Mouse (Mus musculus) hindbrain, embryonic 14.5 days (tissue): ENCODE results near the gene Ccdc73. TPM values are rescaled to one million over a fixed set of nuclear protein-coding genes. Genes with fewer than 3 reads are reported as not detected.
"Not testable (repeated sequence)": the region's sequence is repeated elsewhere in the genome, so short reads cannot be mapped to it uniquely, and the experiment has no call there.

Experiments used
- ATAC-seq: fragments of 200-750 bp; cut with Nextera tagmentation; 2 replicates; pipeline ENCODE4 v1.8.0; 2017; ENCODE audit warnings: moderate number of reproducible peaks, mild to moderate bottlenecking, moderate TSS enrichment, moderate library complexity; ENCODE audit not compliant: low FRiP score
- DNase-seq: peaks from one replicate; pipeline ENCODE4 v3.0.0-alpha.2; 2015; ENCODE audit warnings: low spot score
- H3K27ac ChIP-seq: fragments of 300-500 bp; sonication (generic); 2 replicates; pipeline ENCODE4 v1.5.1; 2014; ENCODE audit warnings: mild to moderate bottlenecking, moderate library complexity
- H3K27me3 ChIP-seq: fragments of 300-500 bp; sonication (generic); 2 replicates; pipeline ENCODE4 v1.6.1; 2014; ENCODE audit warnings: mild to moderate bottlenecking, low read length, mixed read lengths; ENCODE audit not compliant: control insufficient read depth, insufficient read depth
- H3K36me3 ChIP-seq: fragments of 300-500 bp; sonication (generic); replicated peaks from 2 replicates; pipeline ENCODE4 v1.6.1; 2014; ENCODE audit not compliant: control insufficient read depth, insufficient read depth
- H3K4me1 ChIP-seq: fragments of 300-500 bp; sonication (generic); replicated peaks from 2 replicates; pipeline ENCODE4 v1.6.1; 2014; ENCODE audit warnings: antibody characterized with exemption, low read length, mixed read lengths; ENCODE audit not compliant: control insufficient read depth, insufficient read depth
- H3K4me2 ChIP-seq: fragments of 300-500 bp; sonication (generic); replicated peaks from 2 replicates; pipeline ENCODE4 v1.6.1; 2014; ENCODE audit warnings: mild to moderate bottlenecking, moderate library complexity
- H3K4me3 ChIP-seq: fragments of 300-500 bp; sonication (generic); replicated peaks from 2 replicates; pipeline ENCODE4 v1.5.1; 2014; ENCODE audit warnings: mild to moderate bottlenecking, low read length
- H3K9ac ChIP-seq: fragments of 300-500 bp; sonication (generic); 2 replicates; pipeline ENCODE4 v1.6.1; 2014
- H3K9me3 ChIP-seq: fragments of 300-500 bp; sonication (generic); 2 replicates; pipeline ENCODE4 v1.6.1; 2016; ENCODE audit warnings: low read length; ENCODE audit not compliant: control insufficient read depth
- WGBS: fragments of 180-500 bp; shearing (Covaris S2); extraction: QIAGEN DNeasy Blood & Tissue Kit; methylation state at CpG from one replicate; pipeline ENCODE4 v1.1.7; 2014; 5-methylcytosine and 5-hydroxymethylcytosine counted together
- polyA plus RNA-seq: library from polyadenylated mRNA; unstranded; fragments of >200 nt; fragmentation: Nextera tagmentation; extraction: Ambion mirVana; gene quantifications from 2 replicates; pipeline ENCODE4 v1.2.1, GENCODE M21; 2014

Ccdc73 gene
- polyA plus RNA-seq, 1 experiment from 2014 or later, result 7.6 TPM

- no peak overlapping the region for H3K4me3 ChIP-seq
- H3K27ac ChIP-seq, result no peak overlapping the region
- no peak for ATAC-seq
- H3K27me3 ChIP-seq, result no peaks in the 10 kb centered on the region
- no peaks in the 10 kb centered on the region for H3K4me1 ChIP-seq
- no peaks in the 10 kb centered on the region for H3K9me3 ChIP-seq
- no peak overlapping the region for H3K9ac ChIP-seq
- WGBS, result 86% methylated on average over 5 of the region's 5 CpGs
- no peaks in the 10 kb centered on the region for H3K36me3 ChIP-seq
- H3K4me2 ChIP-seq, result no peak overlapping the region
- no peak for DNase-seq
Observed at GRCm38 (mm10) chr2:104859060-104859459, 8.5 kb upstream of the Ccdc73 start.

GRCm38 (mm10) chr2:104860426-104860825, 7.2 kb upstream of the Ccdc73 start:
- H3K4me1 ChIP-seq, result no peaks in the 10 kb centered on the region
- ATAC-seq, result no peak
- 86% methylated on average over 10 of the region's 10 CpGs for WGBS

GRCm38 (mm10) chr2:104864176-104864860, 3.3 kb upstream of the Ccdc73 start:
- ATAC-seq, result no peak
- WGBS, result 94% methylated on average over 4 of the region's 4 CpGs
- H3K36me3 ChIP-seq, result no peaks in the 10 kb centered on the region
- H3K4me3 ChIP-seq, result no peak overlapping the region
- H3K4me2 ChIP-seq, result no peak overlapping the region
- H3K9me3 ChIP-seq, result no peaks in the 10 kb centered on the region
- H3K4me1 ChIP-seq, result no peaks in the 10 kb centered on the region
- no peak overlapping the region for H3K27ac ChIP-seq
- no peak for DNase-seq
- no peak overlapping the region for H3K9ac ChIP-seq
- no peaks in the 10 kb centered on the region for H3K27me3 ChIP-seq

More at GRCm38 (mm10) chr2:104860426-104860825, 7.2 kb upstream of the Ccdc73 start:
- no peak for DNase-seq
- H3K27me3 ChIP-seq, result no peaks in the 10 kb centered on the region
- H3K36me3 ChIP-seq, result no peaks in the 10 kb centered on the region
- no peak overlapping the region for H3K9ac ChIP-seq
- H3K9me3 ChIP-seq, result no peaks in the 10 kb centered on the region
- no peak overlapping the region for H3K4me2 ChIP-seq
- H3K27ac ChIP-seq, result no peak overlapping the region
- no peak overlapping the region for H3K4me3 ChIP-seq

GRCm38 (mm10) chr2:104869101-104869500, 1.5 kb downstream of the Ccdc73 start:
- no peak for ATAC-seq
- Histone ChIP-seq H3K4me3 (no peak overlapping the region), H3K4me1 (no peaks in the 10 kb centered on the region), H3K27ac (no peak overlapping the region), H3K9me3 (no peaks in the 10 kb centered on the region), H3K4me2 (no peak overlapping the region), H3K27me3 (no peaks in the 10 kb centered on the region), H3K36me3 (no peaks in the 10 kb centered on the region), H3K9ac (no peak overlapping the region)
- 88% methylated on average over 3 of the region's 3 CpGs for WGBS
- DNase-seq, result no peak

GRCm38 (mm10) chr2:104878794-104879193, 11.2 kb downstream of the Ccdc73 start:
- Histone ChIP-seq H3K4me2 (no peak overlapping the region), H3K36me3 (no peaks in the 10 kb centered on the region), H3K27ac (no peak overlapping the region), H3K9ac (no peak overlapping the region), H3K9me3 (no peaks in the 10 kb centered on the region), H3K4me1 (no peaks in the 10 kb centered on the region), H3K27me3 (no peaks in the 10 kb centered on the region), H3K4me3 (no peak overlapping the region)
- ATAC-seq, result no peak
- 87% methylated on average over 8 of the region's 8 CpGs for WGBS
- DNase-seq, result no peak

GRCm38 (mm10) chr2:104886109-104886508, 18.5 kb downstream of the Ccdc73 start:
- no peaks in the 10 kb centered on the region for H3K27me3 ChIP-seq
- H3K4me2 ChIP-seq, result no peak overlapping the region
- ATAC-seq (no peak), DNase-seq (no peak)
- no peak overlapping the region for H3K4me3 ChIP-seq
- no peaks in the 10 kb centered on the region for H3K4me1 ChIP-seq
- H3K36me3 ChIP-seq, result no peaks in the 10 kb centered on the region
- no peak overlapping the region for H3K9ac ChIP-seq
- H3K9me3 ChIP-seq, result no peaks in the 10 kb centered on the region
- no peak overlapping the region for H3K27ac ChIP-seq
- 93% methylated on average over 18 of the region's 18 CpGs for WGBS

- not testable (repeated sequence) for H3K4me2 ChIP-seq, H3K9ac ChIP-seq, H3K4me3 ChIP-seq, H3K36me3 ChIP-seq, H3K9me3 ChIP-seq, H3K27me3 ChIP-seq, ATAC-seq, H3K27ac ChIP-seq, H3K4me1 ChIP-seq, DNase-seq
- 64% methylated on average over 2 of the region's 2 CpGs for WGBS
Observed at GRCm38 (mm10) chr2:104887331-104887730, 19.7 kb downstream of the Ccdc73 start.

GRCm38 (mm10) chr2:104887882-104888566, 20.4 kb downstream of the Ccdc73 start:
- Histone ChIP-seq H3K36me3 (no peaks in the 10 kb centered on the region), H3K4me3 (no peak overlapping the region), H3K4me1 (no peaks in the 10 kb centered on the region), H3K9me3 (no peaks in the 10 kb centered on the region), H3K27me3 (no peaks in the 10 kb centered on the region), H3K4me2 (no peak overlapping the region), H3K27ac (no peak overlapping the region), H3K9ac (no peak overlapping the region)
- DNase-seq, result peak; percentile 91
- peak; percentile 72; the same call in 1 of the 2 replicates for ATAC-seq
- 26% methylated on average over 10 of the region's 10 CpGs for WGBS

- ATAC-seq, result no peak
- Histone ChIP-seq H3K36me3 (no peaks in the 10 kb centered on the region), H3K27ac (no peak overlapping the region), H3K9ac (no peak overlapping the region), H3K4me2 (no peak overlapping the region), H3K4me3 (no peak overlapping the region), H3K9me3 (0 out of 2 replicates have a peak, but pooled peaks cover 4% of the 10 kb centered on the region), H3K4me1 (no peaks in the 10 kb centered on the region), H3K27me3 (no peaks in the 10 kb centered on the region)
- WGBS, result 90% methylated on average over 2 of the region's 2 CpGs
- no peak for DNase-seq
Observed at GRCm38 (mm10) chr2:104899975-104900374, 32.4 kb downstream of the Ccdc73 start.
